Mouse (Mus musculus): Measurements from ENCODE around the gene Spag6. TPM values are rescaled to one million over a fixed set of nuclear protein-coding genes. Genes with fewer than 3 reads are reported as not detected.

Spag6 gene
- polyA plus RNA-seq, 1 experiment from 2014 or later: 0.09 TPM

GRCm38 (mm10) chr2:18710356-18710755, 16.5 kb downstream of the Spag6 start:
- no peak for ATAC-seq (ENCODE audit: insufficient read depth, low FRiP score)
- H3K27ac ChIP-seq (ENCODE audit: low read length): no peak overlapping the region
- WGBS: 60% methylated on average over 3 of the region's 3 CpGs
- no peaks in the 10 kb centered on the region for H3K4me1 ChIP-seq (ENCODE audit: control insufficient read depth, insufficient read depth, low read length)
- no peak overlapping the region for H3K4me3 ChIP-seq (replicated peaks; ENCODE audit: low read length)
- H3K9ac ChIP-seq (ENCODE audit: low read length): no peak overlapping the region
- H3K9me3 ChIP-seq (replicated peaks; ENCODE audit: control insufficient read depth, low read length): no peaks in the 10 kb centered on the region
- H3K27me3 ChIP-seq (ENCODE audit: control insufficient read depth, insufficient read depth, low read length): no peaks in the 10 kb centered on the region; the same call in 1 of the 2 replicates
- no peaks in the 10 kb centered on the region for H3K36me3 ChIP-seq (ENCODE audit: control insufficient read depth, insufficient read depth, low read length)
- H3K4me2 ChIP-seq (ENCODE audit: low read depth, low read length): no peak overlapping the region

- no peaks in the 10 kb centered on the region for H3K36me3 ChIP-seq (ENCODE audit: control insufficient read depth, insufficient read depth, low read length)
- no peak overlapping the region for H3K4me3 ChIP-seq (replicated peaks; ENCODE audit: low read length)
- WGBS: 69% methylated on average over 2 of the region's 2 CpGs
- H3K4me1 ChIP-seq (ENCODE audit: control insufficient read depth, insufficient read depth, low read length): no peaks in the 10 kb centered on the region
- no peak overlapping the region for H3K9ac ChIP-seq (ENCODE audit: low read length)
- H3K27me3 ChIP-seq (ENCODE audit: control insufficient read depth, insufficient read depth, low read length): no peaks in the 10 kb centered on the region; the same call in 1 of the 2 replicates
- no peak overlapping the region for H3K4me2 ChIP-seq (ENCODE audit: low read depth, low read length)
- ATAC-seq (ENCODE audit: insufficient read depth, low FRiP score): no peak
- no peak overlapping the region for H3K27ac ChIP-seq (ENCODE audit: low read length)
- H3K9me3 ChIP-seq (replicated peaks; ENCODE audit: control insufficient read depth, low read length): no peaks in the 10 kb centered on the region
These were observed 19.2 kb downstream of the Spag6 start for GRCm38 (mm10) chr2:18713071-18713470.

- no peak for ATAC-seq (ENCODE audit: insufficient read depth, low FRiP score)
- no peaks in the 10 kb centered on the region; the same call in 1 of the 2 replicates for H3K27me3 ChIP-seq (ENCODE audit: control insufficient read depth, insufficient read depth, low read length)
- no peak overlapping the region for H3K9ac ChIP-seq (ENCODE audit: low read length)
- H3K27ac ChIP-seq (ENCODE audit: low read length): no peak overlapping the region
- H3K4me3 ChIP-seq (replicated peaks; ENCODE audit: low read length): no peak overlapping the region
- H3K9me3 ChIP-seq (replicated peaks; ENCODE audit: control insufficient read depth, low read length): no peaks in the 10 kb centered on the region
- no peaks in the 10 kb centered on the region for H3K4me1 ChIP-seq (ENCODE audit: control insufficient read depth, insufficient read depth, low read length)
- 77% methylated on average over 3 of the region's 3 CpGs for WGBS
- H3K4me2 ChIP-seq (ENCODE audit: low read depth, low read length): no peak overlapping the region
- no peaks in the 10 kb centered on the region for H3K36me3 ChIP-seq (ENCODE audit: control insufficient read depth, insufficient read depth, low read length)
These were observed 20.5 kb downstream of the Spag6 start for GRCm38 (mm10) chr2:18714337-18714736.

GRCm38 (mm10) chr2:18718521-18718920, 24.7 kb downstream of the Spag6 start:
- Histone ChIP-seq H3K9ac (ENCODE audit: low read length) (no peak overlapping the region), H3K4me3 (replicated peaks; ENCODE audit: low read length) (no peak overlapping the region), H3K27me3 (ENCODE audit: control insufficient read depth, insufficient read depth, low read length) (no peaks in the 10 kb centered on the region), H3K36me3 (ENCODE audit: control insufficient read depth, insufficient read depth, low read length) (no peaks in the 10 kb centered on the region), H3K4me2 (ENCODE audit: low read depth, low read length) (no peak overlapping the region), H3K4me1 (ENCODE audit: control insufficient read depth, insufficient read depth, low read length) (no peaks in the 10 kb centered on the region), H3K27ac (ENCODE audit: low read length) (no peak overlapping the region), H3K9me3 (replicated peaks; ENCODE audit: control insufficient read depth, low read length) (no peaks in the 10 kb centered on the region)
- 78% methylated on average over 4 of the region's 4 CpGs for WGBS
- no peak for ATAC-seq (ENCODE audit: insufficient read depth, low FRiP score)

- Histone ChIP-seq H3K4me3 (replicated peaks; ENCODE audit: low read length) (no peak overlapping the region), H3K9ac (ENCODE audit: low read length) (no peak overlapping the region), H3K4me2 (ENCODE audit: low read depth, low read length) (no peak overlapping the region), H3K27ac (ENCODE audit: low read length) (no peak overlapping the region), H3K27me3 (ENCODE audit: control insufficient read depth, insufficient read depth, low read length) (no peaks in the 10 kb centered on the region), H3K36me3 (ENCODE audit: control insufficient read depth, insufficient read depth, low read length) (no peaks in the 10 kb centered on the region), H3K4me1 (ENCODE audit: control insufficient read depth, insufficient read depth, low read length) (no peaks in the 10 kb centered on the region), H3K9me3 (replicated peaks; ENCODE audit: control insufficient read depth, low read length) (no peaks in the 10 kb centered on the region)
- ATAC-seq (ENCODE audit: insufficient read depth, low FRiP score): no peak
- WGBS: 62% methylated on average over 3 of the region's 3 CpGs
These were observed 28.5 kb downstream of the Spag6 start for GRCm38 (mm10) chr2:18722208-18722830.

GRCm38 (mm10) chr2:18724462-18724861, 30.6 kb downstream of the Spag6 start:
- Histone ChIP-seq H3K9me3 (replicated peaks; ENCODE audit: control insufficient read depth, low read length) (no peaks in the 10 kb centered on the region), H3K27me3 (ENCODE audit: control insufficient read depth, insufficient read depth, low read length) (no peaks in the 10 kb centered on the region), H3K4me1 (ENCODE audit: control insufficient read depth, insufficient read depth, low read length) (no peaks in the 10 kb centered on the region), H3K9ac (ENCODE audit: low read length) (no peak overlapping the region), H3K4me3 (replicated peaks; ENCODE audit: low read length) (no peak overlapping the region), H3K4me2 (ENCODE audit: low read depth, low read length) (no peak overlapping the region), H3K36me3 (ENCODE audit: control insufficient read depth, insufficient read depth, low read length) (no peaks in the 10 kb centered on the region), H3K27ac (ENCODE audit: low read length) (no peak overlapping the region)
- 83% methylated on average over 1 of the region's 1 CpGs for WGBS
- no peak for ATAC-seq (ENCODE audit: insufficient read depth, low FRiP score)

GRCm38 (mm10) chr2:18725880-18726279, 32.0 kb downstream of the Spag6 start:
- H3K9me3 ChIP-seq (replicated peaks; ENCODE audit: control insufficient read depth, low read length): no peaks in the 10 kb centered on the region
- no peak overlapping the region for H3K4me3 ChIP-seq (replicated peaks; ENCODE audit: low read length)
- no peak overlapping the region for H3K4me2 ChIP-seq (ENCODE audit: low read depth, low read length)
- 74% methylated on average over 4 of the region's 4 CpGs for WGBS
- H3K9ac ChIP-seq (ENCODE audit: low read length): no peak overlapping the region
- H3K36me3 ChIP-seq (ENCODE audit: control insufficient read depth, insufficient read depth, low read length): no peaks in the 10 kb centered on the region
- H3K27me3 ChIP-seq (ENCODE audit: control insufficient read depth, insufficient read depth, low read length): no peaks in the 10 kb centered on the region
- ATAC-seq (ENCODE audit: insufficient read depth, low FRiP score): no peak
- H3K4me1 ChIP-seq (ENCODE audit: control insufficient read depth, insufficient read depth, low read length): no peaks in the 10 kb centered on the region
- H3K27ac ChIP-seq (ENCODE audit: low read length): no peak overlapping the region

GRCm38 (mm10) chr2:18731718-18732117, 37.9 kb downstream of the Spag6 start:
- no peak for ATAC-seq (ENCODE audit: insufficient read depth, low FRiP score)
- H3K9ac ChIP-seq (ENCODE audit: low read length): no peak overlapping the region
- 38% methylated on average over 9 of the region's 9 CpGs for WGBS

GRCm38 (mm10) chr2:18734394-18735127, 40.7 kb downstream of the Spag6 start:
- H3K4me3 ChIP-seq (replicated peaks; ENCODE audit: low read length): no peak overlapping the region
- H3K4me2 ChIP-seq (ENCODE audit: low read depth, low read length): no peak overlapping the region
- no peak overlapping the region for H3K9ac ChIP-seq (ENCODE audit: low read length)
- H3K4me1 ChIP-seq (ENCODE audit: control insufficient read depth, insufficient read depth, low read length): no peaks in the 10 kb centered on the region
- no peaks in the 10 kb centered on the region for H3K9me3 ChIP-seq (replicated peaks; ENCODE audit: control insufficient read depth, low read length)
- H3K36me3 ChIP-seq (ENCODE audit: control insufficient read depth, insufficient read depth, low read length): no peaks in the 10 kb centered on the region
- ATAC-seq (ENCODE audit: insufficient read depth, low FRiP score): no peak
- no peak overlapping the region for H3K27ac ChIP-seq (ENCODE audit: low read length)
- H3K27me3 ChIP-seq (ENCODE audit: control insufficient read depth, insufficient read depth, low read length): no peaks in the 10 kb centered on the region
- 43% methylated on average over 5 of the region's 5 CpGs for WGBS

More at GRCm38 (mm10) chr2:18731718-18732117, 37.9 kb downstream of the Spag6 start:
- Histone ChIP-seq H3K27me3 (ENCODE audit: control insufficient read depth, insufficient read depth, low read length) (no peaks in the 10 kb centered on the region), H3K4me3 (replicated peaks; ENCODE audit: low read length) (no peak overlapping the region), H3K27ac (ENCODE audit: low read length) (no peak overlapping the region), H3K4me1 (ENCODE audit: control insufficient read depth, insufficient read depth, low read length) (no peaks in the 10 kb centered on the region), H3K36me3 (ENCODE audit: control insufficient read depth, insufficient read depth, low read length) (no peaks in the 10 kb centered on the region), H3K4me2 (ENCODE audit: low read depth, low read length) (no peak overlapping the region), H3K9me3 (replicated peaks; ENCODE audit: control insufficient read depth, low read length) (no peaks in the 10 kb centered on the region)

Data from stomach, embryonic 16.5 days (tissue).